Mouse (Mus musculus) embryo, embryonic 10.5 days (tissue): Measurements from ENCODE around the gene Cacnb4.

ENCODE experiments used
- DNase-seq: peaks from one replicate; pipeline ENCODE4 v3.0.0-alpha.2; 2015; ENCODE audit warnings: low spot score

Cacnb4 gene

GRCm38 (mm10) chr2:52470044-52470560 is 206.5 kb downstream of the Cacnb4 start:
- DNase-seq = no peak

GRCm38 (mm10) chr2:52467629-52468028 is 209.0 kb downstream of the Cacnb4 start:
- no peak for DNase-seq

- DNase-seq = no peak
These were observed 215.2 kb downstream of the Cacnb4 start for GRCm38 (mm10) chr2:52461206-52461967.

- DNase-seq = no peak
These were observed 220.8 kb downstream of the Cacnb4 start for GRCm38 (mm10) chr2:52455606-52456479.

- no peak for DNase-seq
These were observed 226.8 kb downstream of the Cacnb4 start for GRCm38 (mm10) chr2:52449818-52450217.

- no peak for DNase-seq
These were observed 227.7 kb downstream of the Cacnb4 start for GRCm38 (mm10) chr2:52448916-52449315.

GRCm38 (mm10) chr2:52446648-52447047 is 230.0 kb downstream of the Cacnb4 start:
- DNase-seq = no peak

GRCm38 (mm10) chr2:52442125-52442524 is 234.5 kb downstream of the Cacnb4 start:
- no peak for DNase-seq

GRCm38 (mm10) chr2:52440420-52441015 is 236.1 kb downstream of the Cacnb4 start:
- DNase-seq = no peak

- DNase-seq = no peak
These were observed 238.2 kb downstream of the Cacnb4 start for GRCm38 (mm10) chr2:52438437-52438836.

GRCm38 (mm10) chr2:52438013-52438412 is 238.6 kb downstream of the Cacnb4 start:
- DNase-seq = no peak

- no peak for DNase-seq
These were observed 240.6 kb downstream of the Cacnb4 start for GRCm38 (mm10) chr2:52435919-52436632.

GRCm38 (mm10) chr2:52433365-52433764 is 243.3 kb downstream of the Cacnb4 start:
- no peak for DNase-seq

GRCm38 (mm10) chr2:52427383-52427782 is 249.2 kb downstream of the Cacnb4 start:
- no peak for DNase-seq

GRCm38 (mm10) chr2:52426041-52426440 is 250.6 kb downstream of the Cacnb4 start:
- no peak for DNase-seq

GRCm38 (mm10) chr2:52425523-52425795 is 251.2 kb downstream of the Cacnb4 start:
- no peak for DNase-seq

GRCm38 (mm10) chr2:52424747-52425522 is 251.7 kb downstream of the Cacnb4 start, which contains the start of gene Arl5a:
Gene Arl5a, minus strand, starts transcription at chr2:52424901.
- DNase-seq = peak; percentile 91

GRCm38 (mm10) chr2:52424248-52424728 is 252.3 kb downstream of the Cacnb4 start:
- peak; percentile 60 for DNase-seq

- no peak for DNase-seq
These were observed 252.9 kb downstream of the Cacnb4 start for GRCm38 (mm10) chr2:52423611-52424247.

GRCm38 (mm10) chr2:52422871-52423610 is 253.6 kb downstream of the Cacnb4 start:
- no peak for DNase-seq
